Mouse (Mus musculus): ENCODE results near the gene Tbca. TPM values are rescaled to one million over a fixed set of nuclear protein-coding genes. Genes with fewer than 3 reads are reported as not detected.

Gene Tbca
- polyA plus RNA-seq, 1 experiment from 2014 or later = 266 TPM

DNA sequence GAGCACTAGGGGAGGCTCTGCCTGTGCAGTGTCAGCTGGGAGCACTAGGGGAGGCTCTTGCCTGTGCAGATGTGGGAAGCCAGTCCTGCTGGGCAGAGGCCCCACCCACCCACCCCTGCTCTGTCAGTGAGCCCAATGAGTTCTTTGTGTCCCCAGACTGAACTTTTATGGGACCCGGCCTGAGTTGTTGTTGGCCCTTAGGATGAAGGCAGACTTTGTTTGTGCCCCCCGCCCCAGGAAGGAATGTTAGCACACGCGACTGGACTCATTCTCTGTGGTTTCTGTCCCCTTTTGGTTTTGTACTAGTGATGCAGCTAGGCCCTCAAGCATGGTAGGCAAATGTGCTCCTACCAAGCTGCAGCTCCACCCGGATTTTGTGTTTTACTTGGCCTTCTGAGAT is 54.5 kb downstream of the Tbca start:
- no peak for DNase-seq (ENCODE audit: low spot score)

DNA sequence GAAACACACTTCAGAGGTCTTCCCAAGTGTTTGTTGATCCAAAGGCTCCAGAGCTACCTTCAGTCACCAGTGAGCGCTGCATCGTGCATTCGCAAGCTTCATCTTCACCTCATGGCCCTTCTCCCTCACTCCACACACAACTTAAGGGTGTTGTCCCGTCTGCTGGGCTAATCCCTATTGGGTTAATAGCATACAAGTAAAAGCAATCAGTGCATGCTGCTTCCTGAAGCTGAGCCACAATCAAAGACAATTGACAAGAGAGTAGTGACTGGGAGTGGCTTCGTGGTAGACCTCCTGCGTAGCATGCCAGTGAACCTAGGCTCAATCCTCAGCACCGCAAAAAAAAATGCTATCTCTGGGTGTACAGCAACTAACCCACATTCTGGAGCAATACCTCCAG is 59.2 kb downstream of the Tbca start:
- no peak for DNase-seq (ENCODE audit: low spot score)

DNA sequence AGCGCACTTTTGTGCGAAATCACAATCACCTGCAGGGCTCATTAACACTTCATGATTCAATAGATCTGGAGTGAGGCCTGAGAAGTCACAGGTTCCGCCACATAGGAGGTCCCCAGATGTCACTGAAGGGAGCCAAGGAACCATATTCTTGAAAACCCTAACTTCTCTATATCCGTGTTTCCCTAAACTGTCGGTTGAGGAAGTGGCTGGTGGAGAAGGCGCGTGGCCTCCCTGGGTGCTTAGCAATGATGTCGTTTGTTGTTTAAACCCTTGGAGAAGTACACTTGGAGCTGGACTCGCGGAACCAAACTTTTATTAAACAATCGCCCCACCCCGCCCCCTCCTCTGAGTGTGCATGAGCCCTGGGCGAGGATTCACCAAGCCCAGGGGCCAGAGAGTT is 60.6 kb downstream of the Tbca start:
- no peak for DNase-seq (ENCODE audit: low spot score)

DNA sequence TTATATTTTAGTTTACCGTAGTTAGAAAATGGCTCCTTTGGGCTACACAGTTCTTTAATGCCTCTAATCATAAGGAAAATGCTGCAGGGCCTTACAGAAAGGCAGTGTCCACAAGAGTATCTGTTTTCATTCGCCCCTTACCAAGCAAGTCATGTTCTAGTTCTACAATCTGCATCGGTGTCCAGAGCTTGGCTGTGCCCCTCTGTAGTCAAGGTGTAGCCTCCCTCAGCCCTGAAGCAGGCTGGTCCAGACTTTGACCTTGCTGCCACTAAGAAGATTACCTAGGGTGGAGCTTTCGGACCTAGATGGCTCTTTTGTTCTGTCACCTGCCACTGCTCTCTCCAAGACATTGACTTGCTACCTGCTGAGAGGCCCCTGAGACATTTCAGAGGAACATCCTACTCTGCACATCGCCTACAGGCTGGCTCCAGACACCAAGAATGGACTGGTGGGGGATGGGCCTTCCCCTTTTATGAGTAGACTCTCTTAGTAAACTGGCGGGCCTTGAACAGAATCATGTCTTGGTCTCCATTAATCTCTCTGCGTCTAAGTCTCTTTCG is 69.4 kb downstream of the Tbca start:
- no peak for DNase-seq (ENCODE audit: low spot score)

DNA sequence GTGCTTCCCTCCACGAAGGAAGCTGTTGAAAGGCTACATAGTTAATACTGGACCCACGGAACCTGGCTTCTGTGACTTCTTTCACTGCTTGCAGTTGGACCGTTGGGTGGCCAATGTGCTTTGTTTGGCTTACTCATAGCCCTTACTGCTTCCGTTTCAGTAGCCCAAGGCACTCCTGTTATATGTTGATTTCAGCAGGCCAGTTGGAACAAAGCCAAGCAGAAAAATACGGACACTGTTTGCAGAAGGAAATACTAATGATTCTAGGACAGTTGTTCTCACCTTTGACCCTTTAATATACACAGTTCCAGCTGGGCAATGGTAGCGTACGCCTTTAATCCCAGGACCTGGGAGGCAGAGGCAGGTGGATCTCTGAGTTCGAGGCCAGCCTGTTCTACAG is 70.5 kb downstream of the Tbca start:
- no peak for DNase-seq (ENCODE audit: low spot score)

DNA sequence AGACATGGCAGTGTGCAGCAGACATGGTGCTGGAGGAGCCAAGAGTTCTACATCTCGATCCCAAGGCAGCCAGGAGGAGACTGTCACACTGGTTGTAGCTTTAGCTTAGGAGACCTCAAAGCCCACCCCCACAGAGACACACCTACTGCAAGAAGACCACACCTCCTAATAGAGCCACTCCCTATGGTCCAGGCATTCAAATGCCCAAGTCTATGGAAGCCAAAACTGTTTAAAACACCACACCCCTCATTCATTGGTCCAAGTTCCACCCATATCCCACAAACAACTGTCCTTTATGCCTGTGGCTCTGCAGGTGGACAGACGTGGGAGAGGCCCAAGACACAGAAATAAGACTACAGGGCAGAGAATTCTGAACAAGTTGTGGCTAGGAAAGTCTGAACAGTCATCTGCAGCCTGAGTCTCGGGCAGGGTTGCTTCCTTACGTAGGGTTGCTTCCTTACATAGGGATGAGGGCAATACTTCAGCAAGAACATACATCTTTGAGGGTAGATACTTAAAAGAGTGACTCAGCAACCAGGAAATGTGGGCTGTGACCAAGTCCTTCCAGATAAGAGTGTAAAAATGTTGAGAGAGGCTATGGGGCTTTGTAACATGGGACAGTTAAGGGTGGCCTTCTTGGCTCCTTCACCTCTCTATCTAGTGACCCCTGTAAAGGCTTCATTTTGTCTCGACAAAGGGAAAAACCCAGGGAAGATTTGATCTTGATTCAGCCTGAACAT is 74.0 kb downstream of the Tbca start:
- no peak for DNase-seq (ENCODE audit: low spot score)

DNA sequence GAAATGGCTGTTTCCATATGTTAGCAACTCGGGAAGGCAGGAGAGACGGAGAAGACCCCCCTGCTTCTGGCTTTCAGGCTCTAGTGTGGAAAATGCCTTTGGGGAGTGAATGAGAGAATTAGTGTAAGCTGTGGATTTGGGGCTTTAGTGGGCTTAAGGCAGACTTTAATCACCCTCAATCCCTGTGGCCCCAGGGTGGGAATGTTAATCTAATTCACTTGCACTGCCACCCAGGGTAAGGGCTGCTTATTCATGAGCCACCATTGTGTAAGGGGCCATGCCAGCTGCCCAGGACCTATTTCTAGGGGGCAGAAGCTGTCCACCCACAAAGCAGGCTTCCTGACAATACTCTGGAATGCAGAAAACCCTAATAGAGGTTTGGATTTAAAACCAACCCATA is 78.2 kb downstream of the Tbca start:
- no peak for DNase-seq (ENCODE audit: low spot score)

DNA sequence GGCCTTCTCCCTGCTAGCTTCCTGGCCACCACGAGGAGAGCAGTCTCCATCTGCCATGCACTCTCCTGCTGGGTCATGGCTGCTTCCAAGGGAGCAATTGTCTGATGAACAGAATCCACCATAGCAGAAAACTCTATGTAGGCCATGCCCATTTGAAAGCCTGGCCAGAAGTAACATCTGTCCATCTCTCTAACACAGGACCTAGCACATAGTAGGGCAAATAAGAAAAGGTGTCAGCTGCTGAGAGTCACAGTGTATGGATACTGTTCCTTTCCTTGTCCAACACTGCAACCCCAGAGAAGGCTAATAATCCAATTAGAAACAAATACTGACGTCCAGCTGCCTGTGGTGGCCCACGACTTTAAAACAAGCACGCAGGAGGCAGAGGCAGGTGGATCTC is 79.1 kb downstream of the Tbca start:
- DNase-seq (ENCODE audit: low spot score) = no peak

DNA sequence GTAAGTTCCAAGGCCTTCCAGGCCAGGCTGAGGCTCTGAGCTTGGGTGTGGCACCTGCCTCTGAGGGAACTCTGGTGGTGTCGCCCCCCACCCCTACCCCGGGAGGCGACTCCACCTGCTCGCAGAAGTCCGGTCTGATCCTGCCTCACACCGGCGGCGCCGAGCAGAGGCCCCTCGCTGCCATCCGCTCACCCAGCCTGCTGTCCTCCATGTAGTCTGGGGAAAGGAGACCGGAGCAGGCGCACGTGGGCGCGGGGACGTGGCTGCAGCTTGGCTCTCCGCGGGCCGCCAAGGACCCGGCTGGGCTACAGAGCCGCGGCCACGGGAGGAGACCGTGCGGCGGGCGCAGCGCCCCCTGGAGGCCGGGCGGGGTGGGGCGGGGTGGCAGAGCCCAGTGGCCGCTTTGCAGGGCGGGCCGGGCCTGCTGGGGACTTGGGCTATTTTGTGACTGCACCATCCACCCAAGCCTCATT is 79.8 kb downstream of the Tbca start:
- peak; percentile 39 for DNase-seq (ENCODE audit: low spot score)

DNA sequence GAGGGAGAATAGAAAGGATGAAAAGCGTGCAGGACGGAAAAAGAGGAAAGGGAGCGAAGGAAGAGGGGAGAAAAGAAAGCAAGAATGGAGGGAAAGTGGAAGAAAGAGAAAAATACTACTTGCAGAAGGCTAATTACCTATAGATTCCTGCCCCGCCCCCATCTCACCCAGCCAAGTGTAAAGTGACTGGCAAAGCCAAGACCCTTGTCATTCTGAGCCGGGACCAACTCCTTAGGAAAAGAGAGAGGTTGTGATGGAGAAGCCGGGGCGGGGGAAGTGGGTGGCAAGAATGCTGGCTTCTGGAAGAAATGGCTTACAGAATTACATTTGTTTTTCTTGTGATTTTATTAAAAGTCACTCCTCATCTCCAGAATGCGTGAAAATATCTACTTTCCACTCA is 80.8 kb downstream of the Tbca start:
- DNase-seq (ENCODE audit: low spot score) = no peak

DNA sequence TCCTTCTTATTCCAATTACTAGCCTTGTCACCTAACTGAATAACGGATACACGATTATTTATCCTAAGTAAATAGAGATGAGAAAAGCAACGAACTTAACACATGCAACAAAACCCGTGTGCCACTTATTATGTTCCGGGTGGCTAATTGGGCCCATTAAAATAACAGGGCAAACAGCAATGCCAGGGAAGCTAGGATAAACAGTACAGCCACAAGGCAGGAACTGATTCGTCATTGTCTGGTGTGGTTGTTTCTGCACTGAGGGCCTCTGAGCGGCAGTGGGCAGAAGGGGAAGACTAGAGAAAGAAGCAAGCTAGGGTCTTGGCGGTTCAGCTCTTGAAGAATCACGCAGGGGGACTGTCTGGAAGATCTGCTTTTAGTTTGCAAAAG is 81.4 kb downstream of the Tbca start:
- no peak for DNase-seq (ENCODE audit: low spot score)

DNA sequence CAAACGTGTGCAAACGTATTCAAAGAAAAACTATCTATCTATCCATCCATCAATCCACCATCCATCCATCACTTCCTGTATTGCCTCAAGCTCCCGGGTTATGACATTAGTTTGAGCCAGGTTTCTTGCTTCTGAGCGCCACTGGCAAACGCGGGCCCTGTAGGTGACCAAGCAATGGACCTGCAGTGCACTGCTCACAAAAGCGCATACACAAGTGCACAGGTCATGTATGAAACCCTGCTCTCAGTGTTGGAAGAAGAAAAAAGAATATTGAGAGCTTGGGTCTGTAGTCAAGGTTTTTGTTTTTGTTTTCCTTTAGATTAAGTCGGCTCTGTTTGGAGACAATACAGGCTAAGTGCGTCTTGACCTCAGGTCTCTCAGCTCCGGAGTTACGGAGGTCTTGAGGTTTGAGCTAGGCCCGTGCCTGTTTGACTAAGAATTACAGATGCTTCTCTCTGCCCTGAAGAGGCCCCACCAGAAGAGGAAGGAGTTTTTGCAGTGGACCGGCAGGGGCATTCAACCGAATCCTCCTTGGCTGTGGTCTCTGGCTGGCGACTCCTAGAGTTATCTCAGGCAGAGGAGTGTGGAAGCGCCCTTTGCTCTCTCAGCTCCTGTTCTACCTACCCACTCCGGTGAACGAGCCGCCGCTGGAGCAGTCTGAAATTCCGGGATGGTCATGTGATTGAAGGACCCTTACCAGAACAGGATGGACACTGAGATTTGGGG is 81.9 kb downstream of the Tbca start:
- no peak for DNase-seq (ENCODE audit: low spot score)

DNA sequence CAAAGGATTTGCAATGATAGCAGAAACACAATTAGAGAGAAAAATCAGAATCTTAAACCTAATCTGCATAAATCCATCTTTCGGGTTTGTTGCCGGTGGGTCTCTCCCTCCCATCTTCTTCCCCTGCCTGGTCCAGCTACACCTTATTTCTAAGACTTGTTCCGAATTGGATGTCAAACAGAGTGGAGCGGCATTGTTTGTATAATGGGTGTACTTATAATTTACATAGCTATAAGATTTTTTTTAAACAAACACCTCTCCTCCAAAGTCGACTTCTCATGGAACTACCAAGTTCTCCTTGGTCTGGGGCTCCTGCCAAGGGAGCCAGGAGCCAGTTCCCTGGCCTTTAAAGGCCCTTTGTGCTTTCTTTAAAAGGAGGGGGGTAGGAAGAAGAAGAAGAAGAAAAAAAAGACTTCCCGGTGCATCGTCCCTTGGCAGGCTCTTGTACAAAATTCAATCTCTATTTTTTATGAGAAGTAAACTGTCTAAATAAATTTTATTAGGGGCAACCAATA is 83.2 kb downstream of the Tbca start:
- no peak for DNase-seq (ENCODE audit: low spot score)

DNA sequence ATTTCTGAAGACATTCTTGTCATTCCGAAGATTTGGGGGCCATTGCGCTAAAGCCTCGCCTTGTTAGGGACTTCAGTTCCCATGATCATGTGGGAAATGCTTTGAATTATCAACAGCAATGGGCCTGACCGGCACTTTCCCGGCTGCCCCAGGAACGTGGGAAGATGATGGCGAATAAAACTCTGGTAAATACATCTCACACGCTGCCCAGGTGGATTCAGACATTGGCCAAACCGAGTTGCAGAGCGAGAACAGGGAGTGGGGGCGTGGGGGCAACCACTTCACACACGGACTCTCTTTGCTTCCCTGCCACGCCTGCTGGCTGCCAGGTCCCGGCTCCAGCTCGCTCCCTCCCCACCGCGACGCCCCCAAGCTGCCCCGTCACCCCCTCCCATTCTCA is 83.7 kb downstream of the Tbca start:
- no peak for DNase-seq (ENCODE audit: low spot score)

DNA sequence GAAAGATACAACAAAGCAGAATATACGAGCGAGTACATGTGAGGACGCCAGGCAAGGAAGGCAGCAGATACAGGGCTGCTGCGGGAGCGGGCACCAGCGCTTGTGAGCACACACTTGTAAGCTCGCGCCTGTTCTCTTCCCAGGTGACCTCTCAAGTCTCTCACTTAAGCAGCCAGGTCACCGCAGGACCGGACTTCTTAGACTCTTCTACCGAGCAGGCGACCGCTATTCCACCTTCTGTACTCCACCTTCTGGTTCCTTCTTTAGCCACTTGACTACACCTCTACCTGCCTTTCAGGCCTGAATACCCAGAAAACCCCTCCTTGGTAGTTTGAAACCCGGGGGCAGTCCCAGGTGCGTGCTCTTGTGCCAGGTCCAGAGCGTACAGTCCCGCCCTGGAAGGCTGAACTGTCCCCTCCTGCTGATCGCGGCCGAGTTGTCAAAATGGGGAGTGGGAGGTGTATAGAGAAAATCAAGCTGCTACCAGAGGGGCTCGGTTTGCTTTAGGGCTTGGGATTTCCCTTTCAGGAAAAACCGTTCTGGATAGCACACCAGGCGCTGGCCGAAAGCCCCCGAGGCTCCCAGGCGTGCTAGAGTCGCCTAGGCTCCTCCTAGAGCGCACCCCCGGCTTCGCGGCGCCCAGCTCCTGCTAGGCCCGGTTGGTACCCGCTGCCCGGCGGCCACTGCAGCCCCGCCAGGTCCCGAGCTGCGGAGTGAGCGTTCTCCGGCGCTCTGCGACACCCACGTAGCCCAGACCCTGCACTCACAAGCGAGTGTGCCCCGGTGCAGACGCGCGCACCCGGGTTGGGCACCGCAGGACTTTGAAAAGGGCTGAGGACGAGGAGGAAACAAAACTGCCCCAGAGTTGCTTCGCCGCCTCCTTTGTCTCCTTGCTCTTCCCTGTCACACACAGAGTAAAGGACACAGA is 84.7 kb downstream of the Tbca start:
- DNase-seq (ENCODE audit: low spot score) = no peak

DNA sequence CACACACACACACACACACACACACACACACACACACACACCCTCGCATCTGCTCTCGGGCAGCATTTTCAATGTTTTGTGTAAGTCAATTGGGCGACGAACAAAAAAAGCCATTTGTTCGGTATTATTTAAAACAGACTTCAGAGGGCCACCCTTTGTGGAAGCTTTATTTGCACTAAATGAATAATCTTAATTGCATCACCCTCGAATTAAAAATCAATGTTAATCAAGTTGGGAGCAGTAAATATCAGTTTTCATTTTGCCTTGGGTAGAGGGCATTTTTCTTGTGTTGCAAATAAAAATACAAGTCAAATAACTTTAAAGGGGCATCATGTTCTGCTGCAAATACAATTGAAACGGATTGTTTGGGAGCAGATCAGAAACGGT is 85.3 kb downstream of the Tbca start:
- DNase-seq (ENCODE audit: low spot score) = no peak

DNA sequence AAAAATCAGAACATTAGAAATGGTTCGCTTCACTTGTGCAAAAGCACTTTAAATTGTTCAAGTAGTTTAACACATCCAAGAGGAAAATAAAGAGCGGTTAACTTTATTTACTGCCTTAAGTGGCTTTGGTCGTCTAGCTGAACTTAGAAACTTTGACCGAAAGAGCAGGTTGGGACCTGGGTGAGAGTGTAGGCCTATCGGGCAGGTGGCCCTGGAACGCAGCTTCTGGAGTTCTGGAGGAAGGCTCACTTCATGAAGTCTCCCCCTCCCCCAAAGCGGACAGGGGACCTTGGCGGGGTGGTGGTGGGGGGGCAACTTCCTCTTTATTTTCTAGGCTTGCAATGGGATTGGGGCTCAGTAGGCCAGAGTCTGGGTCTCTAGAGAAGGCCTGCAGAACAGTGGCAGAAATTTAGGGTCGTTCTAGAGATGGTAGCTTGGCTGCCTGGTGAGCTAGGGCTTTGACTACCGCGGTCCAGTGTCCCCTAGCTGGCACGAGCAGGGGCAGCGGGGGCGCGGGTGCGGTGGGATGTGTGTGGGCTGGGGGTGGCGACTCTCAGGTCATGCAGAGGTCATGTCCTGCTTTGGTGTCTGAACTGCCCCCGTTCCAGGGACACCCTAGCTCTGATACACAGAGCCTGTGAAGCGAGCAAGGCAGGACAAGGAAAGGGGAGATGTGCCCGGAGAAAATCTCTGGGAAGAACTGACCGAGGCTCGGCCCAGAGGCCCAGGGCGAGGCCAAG is 86.1 kb downstream of the Tbca start:
- no peak for DNase-seq (ENCODE audit: low spot score)

DNA sequence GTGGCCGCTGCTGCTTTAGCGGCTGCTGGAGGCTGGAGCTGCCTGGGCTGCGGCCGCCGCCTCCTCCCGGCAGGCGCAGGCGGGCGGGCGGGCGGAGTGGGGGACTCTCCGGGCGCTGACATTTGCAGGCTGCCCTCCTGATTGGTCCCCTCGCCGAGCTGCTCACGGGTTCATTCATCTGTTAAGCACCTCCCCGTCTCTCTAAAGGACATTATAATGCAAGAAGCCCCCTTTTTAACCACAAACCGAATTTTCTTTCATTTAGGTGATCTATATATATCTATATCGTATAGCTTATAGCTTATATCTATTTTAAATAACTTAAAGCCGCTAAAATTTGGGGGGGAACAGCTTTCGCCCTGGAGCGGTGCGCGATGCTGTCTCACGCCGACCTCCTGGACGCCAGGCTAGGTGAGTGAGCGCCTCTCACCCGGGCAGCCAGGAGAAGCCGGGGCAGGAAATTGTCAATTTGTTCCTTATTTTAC is 86.7 kb downstream of the Tbca start, which contains the start of gene Otp:
Gene Otp, plus strand, starts transcription at position 207 of the 485 bp plus-strand sequence.
- DNase-seq (ENCODE audit: low spot score) = no peak

DNA sequence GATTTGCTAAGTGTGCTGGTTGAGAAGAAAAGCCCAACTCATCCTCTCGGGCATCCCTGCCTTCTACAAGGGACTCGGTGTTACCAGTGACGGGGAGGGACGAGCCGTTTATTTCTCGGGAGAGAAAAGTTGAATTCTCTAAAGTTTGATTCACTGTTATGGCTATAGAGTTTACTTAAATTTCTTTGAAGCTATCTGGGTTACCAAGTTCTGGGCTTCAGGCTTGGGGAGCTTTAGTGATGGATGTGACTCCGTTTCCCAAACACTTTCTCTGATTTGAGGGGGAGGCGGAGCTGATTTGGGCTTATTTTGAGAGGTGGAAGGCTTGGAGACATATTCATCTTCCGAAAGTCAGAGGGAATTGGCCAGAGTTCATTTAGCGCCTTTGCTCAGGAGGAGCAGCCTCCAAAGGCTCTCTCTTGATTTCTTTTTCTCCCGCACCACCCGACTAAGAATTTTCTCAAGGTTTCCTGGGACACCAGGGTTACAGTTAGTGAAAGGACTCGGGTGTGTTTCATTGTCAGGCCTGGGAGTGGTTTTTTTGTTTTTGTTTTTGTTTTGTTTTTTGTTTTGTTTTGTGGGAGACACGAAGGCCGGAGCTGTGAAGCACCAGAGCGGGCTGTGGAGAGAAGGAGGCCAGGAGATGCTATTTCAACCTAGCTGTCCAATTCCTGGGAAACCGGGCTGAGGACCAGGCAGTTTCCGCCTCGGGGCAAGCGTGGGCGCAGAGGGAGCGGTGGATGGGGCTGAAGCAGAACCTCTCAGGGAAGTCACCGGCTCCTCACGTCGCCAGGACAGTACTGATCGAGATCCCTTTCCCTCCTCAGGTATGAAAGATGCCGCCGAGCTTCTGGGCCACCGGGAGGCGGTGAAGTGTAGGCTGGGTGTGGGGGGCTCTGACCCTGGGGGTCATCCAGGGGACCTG is 87.8 kb downstream of the Tbca start:
- no peak for DNase-seq (ENCODE audit: low spot score)

Measured in thymus, postnatal 0 days (tissue).